Comparison of ENCODE assay signal across 8 mouse cellular contexts in the genomic region with DNA sequence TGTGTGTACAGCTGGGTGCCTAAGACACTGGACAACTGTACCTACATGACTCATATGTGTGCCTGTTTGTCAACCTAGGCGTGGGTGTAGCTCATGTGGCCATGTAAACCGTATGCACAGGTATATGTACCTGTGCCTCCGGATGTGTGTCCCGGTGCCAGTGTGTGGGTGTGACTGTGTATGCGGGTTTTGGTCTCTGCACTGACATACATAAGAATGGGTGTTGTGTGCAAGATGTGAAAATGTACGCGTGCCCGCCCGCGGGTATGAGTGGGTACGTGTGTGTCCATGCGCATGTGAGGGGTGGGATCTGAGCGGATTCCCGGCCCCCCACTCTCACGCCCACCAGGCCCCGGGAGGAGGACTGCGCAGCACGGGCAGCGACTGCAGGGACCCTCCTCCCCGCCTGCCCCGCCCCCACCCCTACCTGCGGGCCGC. TPM values are rescaled to one million over a fixed set of nuclear protein-coding genes. Genes with fewer than 3 reads are reported as not detected.
DNase-seq lines count a peak whose midpoint lies in the region; ATAC-seq and TF ChIP-seq lines count a peak whose summit lies in the region.

No protein-coding gene starts in this region.

- H3K9ac ChIP-seq in heart, embryonic 15.5 days, result peak overlapping the region; percentile 57
- H3K9ac ChIP-seq in ES-E14 (ENCODE audit: insufficient read depth, low read depth, low read length, poor library complexity, severe bottlenecking), result peak overlapping the region; percentile 69
- H3K9ac ChIP-seq in forebrain, embryonic 14.5 days (ENCODE audit: low read length), result peak overlapping the region; percentile 70
- H3K9ac ChIP-seq in liver, embryonic 14.5 days (replicated peaks), result peak overlapping the region; percentile 45

- no peaks in the 10 kb centered on the region for H3K36me3 ChIP-seq in heart, embryonic 15.5 days
- H3K36me3 ChIP-seq in ES-E14 (ENCODE audit: control insufficient read depth, insufficient read depth, low read length, poor library complexity, severe bottlenecking), result no peaks in the 10 kb centered on the region
- no peaks in the 10 kb centered on the region for H3K36me3 ChIP-seq in forebrain, embryonic 14.5 days (ENCODE audit: control insufficient read depth, insufficient read depth, low read length)
- no peaks in the 10 kb centered on the region for H3K36me3 ChIP-seq in liver, embryonic 14.5 days (replicated peaks; ENCODE audit: control insufficient read depth, insufficient read depth, low read depth)

- no peaks in the 10 kb centered on the region for H3K9me3 ChIP-seq in heart, embryonic 15.5 days (replicated peaks)
- H3K9me3 ChIP-seq in ES-E14 (ENCODE audit: control insufficient read depth, insufficient read depth, low read depth, low read length), result no peaks in the 10 kb centered on the region
- no peaks in the 10 kb centered on the region for H3K9me3 ChIP-seq in forebrain, embryonic 14.5 days (replicated peaks; ENCODE audit: control insufficient read depth, low read length)
- H3K9me3 ChIP-seq in liver, embryonic 14.5 days (ENCODE audit: control insufficient read depth, low read length), result no peaks in the 10 kb centered on the region

- peaks cover 68% of the 10 kb centered on the region for H3K27me3 ChIP-seq in heart, embryonic 15.5 days
- H3K27me3 ChIP-seq in forebrain, embryonic 14.5 days (replicated peaks; ENCODE audit: control insufficient read depth, insufficient read depth, low read length), result no peaks in the 10 kb centered on the region
- H3K27me3 ChIP-seq in liver, embryonic 14.5 days (ENCODE audit: control insufficient read depth, insufficient read depth, low read length), result peaks cover 13% of the 10 kb centered on the region

- H3K4me2 ChIP-seq in heart, embryonic 15.5 days, result peak overlapping the region; percentile 94
- peak overlapping the region; percentile 91 for H3K4me2 ChIP-seq in forebrain, embryonic 14.5 days (ENCODE audit: low read length)
- peak overlapping the region; percentile 79 for H3K4me2 ChIP-seq in liver, embryonic 14.5 days (ENCODE audit: low read depth)

- in situ Hi-C loops in ES-E14 (cut with MboI; ENCODE audit: low sequenced_read_pairs in 2 of 2, unreplicated experiment in 2 of 2), result no loop called here

- H3K27ac ChIP-seq in heart, embryonic 15.5 days, result no peak overlapping the region
- no peak overlapping the region for H3K27ac ChIP-seq in ES-E14 (ENCODE audit: insufficient read depth, low read depth, low read length, poor library complexity, severe bottlenecking)
- no peak overlapping the region for H3K27ac ChIP-seq in forebrain, embryonic 14.5 days (ENCODE audit: low read depth, low read length)
- no peak overlapping the region for H3K27ac ChIP-seq in liver, embryonic 14.5 days

- DNase-seq in heart, postnatal 4 days, result no peak
- no peak for DNase-seq in ES-E14 (ENCODE audit: low read depth, low spot score)
- DNase-seq in forebrain, embryonic 14.5 days (ENCODE audit: low spot score), result no peak
- no peak for DNase-seq in liver, embryonic 14.5 days (ENCODE audit: low read depth in 3 of 3, low spot score in 3 of 3)
- no peak for DNase-seq in spleen, adult 18-20 months
- DNase-seq in spleen, postnatal 4 days (ENCODE audit: low spot score in 2 of 2), result no peak
- DNase-seq in layer of hippocampus, postnatal 36 days, result no peak

- WGBS in heart, embryonic 15.5 days, result under 1% methylated on average over 23 of the region's 23 CpGs
- WGBS in forebrain, embryonic 14.5 days, result under 1% methylated on average over 23 of the region's 23 CpGs
- 1% methylated on average over 23 of the region's 23 CpGs for WGBS in liver, embryonic 14.5 days (ENCODE audit: insufficient replicate concordance)

- TF ChIP-seq EP300 in liver, embryonic 14.5 days (IDR thresholded peaks at IDR 0.05; ENCODE audit: low read depth), result no peak

- ATAC-seq in heart, embryonic 15.5 days (replicated peaks; ENCODE audit: insufficient number of reproducible peaks, insufficient read depth, low FRiP score, low read depth), result no peak
- peak; percentile 72 for ATAC-seq in forebrain, embryonic 14.5 days
- ATAC-seq in liver, embryonic 14.5 days (ENCODE audit: insufficient read depth), result no peak

- peaks cover 55% of the 10 kb centered on the region for H3K4me1 ChIP-seq in heart, embryonic 15.5 days (replicated peaks)
- peaks cover 10 to 41% of the 10 kb centered on the region in 2 experiments; a peak in 3 of 4 replicates for H3K4me1 ChIP-seq in ES-E14 (ENCODE audit: control insufficient read depth in 2 of 2, insufficient read depth in 2 of 2, low read length in 2 of 2, poor library complexity in 1 of 2)
- H3K4me1 ChIP-seq in forebrain, embryonic 14.5 days (ENCODE audit: control insufficient read depth, insufficient read depth, low read length), result peaks cover 12% of the 10 kb centered on the region
- peaks cover 31 to 33% of the 10 kb centered on the region in 2 experiments for H3K4me1 ChIP-seq in liver, embryonic 14.5 days (replicated peaks; ENCODE audit: control insufficient read depth in 2 of 2, insufficient read depth in 2 of 2, low read length in 1 of 2)

- TF ChIP-seq CTCF in liver, embryonic 14.5 days (IDR thresholded peaks at IDR 0.05; ENCODE audit: low read depth), result no peak

- peak overlapping the region; percentile 63 for H3K4me3 ChIP-seq in heart, embryonic 15.5 days
- peak overlapping the region; percentile 81 to 91 for H3K4me3 ChIP-seq in ES-E14 (ENCODE audit: insufficient read depth in 1 of 2, low read depth in 1 of 2, low read length in 2 of 2, poor library complexity in 1 of 2, severe bottlenecking in 1 of 2)
- H3K4me3 ChIP-seq in forebrain, embryonic 14.5 days (ENCODE audit: low read depth, low read length), result peak overlapping the region; percentile 69
- H3K4me3 ChIP-seq in liver, embryonic 14.5 days (ENCODE audit: insufficient read depth in 1 of 2, low read depth in 2 of 2, low read length in 2 of 2), result peak overlapping the region; percentile 12 to 62

TF ChIP-seq in ES-E14, 5 proteins besides CTCF, POLR2A, EP300 and RAD21:
- TF ChIP-seq ZC3H11A (IDR thresholded peaks at IDR 0.05; ENCODE audit: borderline replicate concordance, low read depth, low read length), result no peak
- no peak for TF ChIP-seq HCFC1 (IDR thresholded peaks at IDR 0.05; ENCODE audit: borderline replicate concordance, insufficient read depth, low read length)
- no peak for TF ChIP-seq ZNF384 (IDR thresholded peaks at IDR 0.05; ENCODE audit: low read depth, low read length)
- no peak for TF ChIP-seq CHD2 (IDR thresholded peaks at IDR 0.05; ENCODE audit: low read depth, low read length)
- no peak for TF ChIP-seq MAFK (IDR thresholded peaks at IDR 0.05; ENCODE audit: insufficient read depth, low read depth, low read length)

RNA-seq across cellular contexts. Expression of a gene that starts 22.6 kb away (rescaled TPM):
- polyA plus RNA-seq in heart, embryonic 15.5 days (2015; fragmentation: Nextera tagmentation; extraction: Ambion mirVana), result 1.4 and 3.1 TPM in 2 replicates
- total RNA-seq in heart, postnatal 4 days (2021), result 1 to 10 TPM; 6.5 to 8.6 TPM
- 14.4 and 22.5 TPM in 2 replicates for total RNA-seq in ES-E14 (2012; rRNA removed)
- polyA plus RNA-seq in forebrain, embryonic 14.5 days (2014; fragmentation: Nextera tagmentation; extraction: Ambion mirVana), result 3.6 and 4.2 TPM in 2 replicates
- polyA plus RNA-seq in liver, embryonic 14.5 days (2012; rRNA removed), result 1.2 and 1.5 TPM in 2 replicates
- 0.74 and 0.91 TPM in 2 replicates for polyA plus RNA-seq in liver, embryonic 14.5 days (2014; fragmentation: Nextera tagmentation; extraction: Ambion mirVana)
- total RNA-seq in layer of hippocampus, postnatal 36 days (2021), result 1 to 10 TPM; 5.8 TPM

RNA-seq across cellular contexts. Expression of a gene that starts 48.8 kb away (rescaled TPM):
- 2.1 and 2.3 TPM in 2 replicates for polyA plus RNA-seq in heart, embryonic 15.5 days (2015; fragmentation: Nextera tagmentation; extraction: Ambion mirVana)
- total RNA-seq in heart, postnatal 4 days (2021), result 1 to 10 TPM; 8.7 to 9.5 TPM
- total RNA-seq in ES-E14 (2012; rRNA removed), result 2.0 and 2.1 TPM in 2 replicates
- polyA plus RNA-seq in forebrain, embryonic 14.5 days (2014; fragmentation: Nextera tagmentation; extraction: Ambion mirVana), result 0.14 and 0.24 TPM in 2 replicates
- polyA plus RNA-seq in liver, embryonic 14.5 days (2012; rRNA removed), result 0.01 and 0.03 TPM in 2 replicates
- 0.08 TPM in 1 of 2 replicates, not detected in the other for polyA plus RNA-seq in liver, embryonic 14.5 days (2014; fragmentation: Nextera tagmentation; extraction: Ambion mirVana)
- 1 to 10 TPM in 1 of 2 experiments, under 1 TPM in 1; 0.56 to 1.1 TPM for total RNA-seq in layer of hippocampus, postnatal 36 days (2021)

RNA-seq across cellular contexts. Expression of a gene that starts 49.0 kb away (rescaled TPM):
- 40.8 and 48.8 TPM in 2 replicates for polyA plus RNA-seq in heart, embryonic 15.5 days (2015; fragmentation: Nextera tagmentation; extraction: Ambion mirVana)
- 10 to 100 TPM; 44.7 to 45.0 TPM for total RNA-seq in heart, postnatal 4 days (2021)
- total RNA-seq in ES-E14 (2012; rRNA removed), result 125 and 136 TPM in 2 replicates
- 110 and 126 TPM in 2 replicates for polyA plus RNA-seq in forebrain, embryonic 14.5 days (2014; fragmentation: Nextera tagmentation; extraction: Ambion mirVana)
- polyA plus RNA-seq in liver, embryonic 14.5 days (2012; rRNA removed), result 17.3 and 28.7 TPM in 2 replicates
- 53.2 and 59.8 TPM in 2 replicates for polyA plus RNA-seq in liver, embryonic 14.5 days (2014; fragmentation: Nextera tagmentation; extraction: Ambion mirVana)
- 10 to 100 TPM; 84.4 to 95.9 TPM for total RNA-seq in layer of hippocampus, postnatal 36 days (2021)

RNA-seq across cellular contexts. Expression of a gene that starts 49.1 kb away (rescaled TPM):
- 10.8 and 13.2 TPM in 2 replicates for polyA plus RNA-seq in heart, embryonic 15.5 days (2015; fragmentation: Nextera tagmentation; extraction: Ambion mirVana)
- total RNA-seq in heart, postnatal 4 days (2021), result 10 to 100 TPM; 22.5 to 24.2 TPM
- 25.5 and 25.7 TPM in 2 replicates for total RNA-seq in ES-E14 (2012; rRNA removed)
- 9.7 and 11.8 TPM in 2 replicates for polyA plus RNA-seq in forebrain, embryonic 14.5 days (2014; fragmentation: Nextera tagmentation; extraction: Ambion mirVana)
- polyA plus RNA-seq in liver, embryonic 14.5 days (2012; rRNA removed), result 12.2 and 12.5 TPM in 2 replicates
- polyA plus RNA-seq in liver, embryonic 14.5 days (2014; fragmentation: Nextera tagmentation; extraction: Ambion mirVana), result 4.5 and 4.8 TPM in 2 replicates
- total RNA-seq in layer of hippocampus, postnatal 36 days (2021), result 10 to 100 TPM; 31.8 to 34.8 TPM
